Mouse (Mus musculus) heart, adult 9 months (tissue): ENCODE data around the gene Dolk.

ENCODE experiments used
- DNase-seq, 2 experiments: peaks; one replicate each; pipeline ENCODE4 v3.0.0; 2022; ENCODE audit warnings: low spot score in 2 of 2

The Dolk gene

DNA sequence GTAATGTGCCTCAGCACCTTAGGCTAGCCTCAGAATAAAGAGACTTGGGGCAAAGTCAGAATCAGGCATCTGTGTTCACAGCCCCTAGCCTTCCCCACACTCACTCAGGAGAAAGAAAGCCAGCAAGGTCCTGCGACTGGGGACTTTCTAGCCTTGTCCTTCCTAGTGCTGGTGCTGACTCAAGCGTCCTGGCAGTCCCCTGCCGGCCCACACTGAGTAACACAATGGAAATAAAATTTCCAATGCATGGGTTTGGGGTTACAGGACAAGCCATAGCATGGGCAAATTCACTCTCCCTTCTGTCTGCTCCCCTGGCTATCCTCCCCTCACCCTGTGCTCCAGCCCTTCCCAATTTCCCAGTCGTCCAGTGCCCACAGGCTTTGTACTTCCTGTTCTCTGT is 17.8 kb downstream of the Dolk start:
- no peak for DNase-seq

GRCm38 (mm10) chr2:30267466-30267865 is 18.7 kb downstream of the Dolk start:
- no peak for DNase-seq

GRCm38 (mm10) chr2:30266392-30266941 is 19.7 kb downstream of the Dolk start:
- peak; percentile 82 to 86 for DNase-seq

GRCm38 (mm10) chr2:30265767-30266253 is 20.3 kb downstream of the Dolk start, which contains the start of gene Phyhd1:
Gene Phyhd1 (plus strand): TSS chr2:30266203.
- DNase-seq = peak; percentile 93 to 94

DNA sequence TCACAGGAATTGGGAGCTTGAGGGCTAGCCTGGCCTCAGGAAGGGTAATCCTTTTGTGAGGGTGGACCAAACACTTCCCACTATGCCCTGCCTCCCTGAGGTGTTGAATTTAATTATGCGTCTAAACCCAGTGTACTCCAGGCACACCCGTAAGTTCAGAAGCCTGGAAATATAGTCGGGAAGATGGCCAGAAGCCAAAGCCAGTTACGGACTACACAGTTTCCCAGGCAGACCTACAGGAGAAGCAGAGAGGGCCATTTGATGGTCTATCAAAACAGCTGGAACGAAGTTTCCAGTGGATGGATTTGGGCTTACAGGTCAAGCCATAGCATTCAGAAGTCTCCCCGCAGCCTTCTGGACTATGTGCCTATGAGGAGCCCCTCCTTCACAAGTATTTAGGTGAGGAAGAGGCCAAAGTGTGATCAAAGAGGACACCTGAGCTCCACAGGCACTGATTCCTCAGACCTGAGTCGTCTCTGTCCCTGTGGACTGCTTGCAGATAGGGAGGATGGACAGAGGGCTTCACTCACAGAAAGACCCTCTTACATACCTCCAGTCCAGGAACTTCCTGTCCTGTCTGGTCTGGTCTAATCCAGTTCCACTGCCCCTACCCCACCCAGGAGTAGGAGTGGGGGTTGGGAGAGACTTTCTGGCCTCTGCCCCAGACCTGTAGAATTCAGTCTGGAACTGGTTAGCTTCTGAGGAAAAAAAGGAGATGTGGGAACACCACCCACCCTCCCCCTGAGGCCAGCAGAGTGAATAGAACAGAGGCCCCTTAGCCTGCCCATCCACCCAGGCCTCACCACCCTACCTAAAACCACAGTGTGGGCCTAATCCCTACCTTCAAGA is 21.2 kb downstream of the Dolk start:
- no peak for DNase-seq

GRCm38 (mm10) chr2:30263811-30264210 is 22.3 kb downstream of the Dolk start:
- no peak for DNase-seq

DNA sequence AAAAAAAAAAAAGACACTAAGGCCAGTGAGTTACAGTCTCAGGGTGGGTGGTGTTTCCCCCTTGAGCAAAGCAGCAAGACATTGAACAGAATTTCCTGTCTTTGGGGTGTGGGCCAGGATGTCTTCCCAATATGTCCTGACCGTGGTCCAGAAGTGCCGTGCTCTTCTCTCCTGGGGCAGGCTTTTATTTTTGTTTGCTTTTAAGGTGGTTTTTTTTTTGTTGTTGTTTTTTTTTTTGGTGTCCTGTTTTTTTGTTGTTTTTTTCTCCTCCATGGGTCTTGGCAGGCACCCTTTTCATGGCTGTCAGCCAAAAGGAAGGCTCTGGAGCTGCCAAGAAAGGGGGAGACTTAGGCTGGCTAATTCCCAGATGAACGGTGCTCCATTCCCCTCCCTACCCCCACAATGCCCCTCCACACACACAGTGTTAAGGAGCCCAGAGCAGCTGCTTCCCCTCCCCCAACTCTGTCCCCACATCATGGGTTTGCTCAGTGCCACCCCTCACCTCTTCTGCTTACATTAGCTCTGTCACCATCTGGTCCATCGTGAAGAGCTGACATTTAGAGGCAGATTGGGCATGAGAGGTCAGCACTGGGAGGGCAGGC is 23.2 kb downstream of the Dolk start:
- DNase-seq = peak; percentile 66 to 74

- peak in 1 of 2 experiments; percentile 4 for DNase-seq
Observed at GRCm38 (mm10) chr2:30261921-30262839, 24.0 kb downstream of the Dolk start.

GRCm38 (mm10) chr2:30261064-30261736 is 24.9 kb downstream of the Dolk start:
- peak in 1 of 2 experiments; percentile 8 for DNase-seq

DNA sequence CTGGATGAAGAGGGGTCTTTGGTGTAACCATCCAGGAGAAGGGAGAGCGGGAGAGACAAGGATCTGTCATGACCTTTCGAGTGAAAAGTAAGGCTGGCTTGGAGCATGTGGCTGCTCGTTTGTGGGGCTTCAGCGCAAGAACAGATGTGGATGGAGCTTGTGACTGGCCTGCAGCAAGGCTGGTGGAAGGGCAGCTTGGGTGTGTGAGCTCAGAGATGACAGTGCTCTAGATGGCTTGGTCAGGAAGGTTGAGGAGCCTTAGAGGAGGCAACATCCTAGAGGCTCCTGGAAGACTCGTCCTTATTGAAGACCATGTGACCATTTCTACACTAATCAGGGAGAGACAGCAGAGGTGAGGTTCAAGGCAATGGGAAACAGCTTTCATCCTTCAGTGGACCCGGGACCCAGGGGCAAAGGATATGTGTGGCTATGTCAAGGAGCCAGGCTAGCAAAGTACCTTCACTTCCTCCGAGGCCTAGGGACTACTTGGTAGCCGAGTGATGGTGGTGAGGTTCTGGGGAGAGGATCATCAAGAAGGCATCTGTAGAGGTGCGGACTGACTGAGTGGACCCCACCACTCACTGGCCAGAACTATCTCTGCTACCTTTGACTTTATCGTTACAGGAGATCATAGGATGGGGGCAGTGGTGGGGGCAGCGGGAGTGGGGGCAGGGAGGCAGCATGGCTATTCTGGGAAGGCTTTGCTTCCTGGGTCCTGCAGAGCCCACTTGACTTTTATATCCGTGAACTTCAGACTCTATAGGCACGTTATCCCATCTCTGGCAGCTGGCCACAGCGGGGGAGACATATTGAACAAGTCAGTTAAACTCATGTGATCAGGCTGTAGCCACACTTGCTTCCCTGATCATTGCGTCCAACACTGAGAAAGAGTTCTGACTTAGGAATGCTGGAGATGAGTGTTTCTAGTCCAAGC is 26.7 kb downstream of the Dolk start:
- DNase-seq = no peak

DNA sequence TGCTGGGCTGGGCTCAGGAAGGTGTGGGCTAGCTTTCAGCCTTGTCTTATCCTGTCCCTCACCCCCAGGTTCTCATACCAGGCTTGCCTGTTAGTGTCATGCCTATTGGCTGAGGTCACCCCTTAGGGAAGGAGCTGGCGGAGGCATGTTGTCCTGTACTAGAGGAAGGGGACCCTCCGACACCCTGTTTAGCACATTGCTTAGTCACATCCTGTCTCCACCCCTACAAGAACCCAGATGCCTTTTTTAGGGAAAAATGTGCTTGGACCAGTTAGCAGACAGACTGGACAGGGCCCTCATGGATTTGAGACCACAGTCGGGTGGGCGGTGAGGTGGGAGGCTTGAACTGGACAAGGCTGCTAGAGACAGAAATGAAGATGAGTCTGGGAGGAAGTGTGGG is 27.5 kb downstream of the Dolk start:
- peak; percentile 89 to 96 for DNase-seq

DNA sequence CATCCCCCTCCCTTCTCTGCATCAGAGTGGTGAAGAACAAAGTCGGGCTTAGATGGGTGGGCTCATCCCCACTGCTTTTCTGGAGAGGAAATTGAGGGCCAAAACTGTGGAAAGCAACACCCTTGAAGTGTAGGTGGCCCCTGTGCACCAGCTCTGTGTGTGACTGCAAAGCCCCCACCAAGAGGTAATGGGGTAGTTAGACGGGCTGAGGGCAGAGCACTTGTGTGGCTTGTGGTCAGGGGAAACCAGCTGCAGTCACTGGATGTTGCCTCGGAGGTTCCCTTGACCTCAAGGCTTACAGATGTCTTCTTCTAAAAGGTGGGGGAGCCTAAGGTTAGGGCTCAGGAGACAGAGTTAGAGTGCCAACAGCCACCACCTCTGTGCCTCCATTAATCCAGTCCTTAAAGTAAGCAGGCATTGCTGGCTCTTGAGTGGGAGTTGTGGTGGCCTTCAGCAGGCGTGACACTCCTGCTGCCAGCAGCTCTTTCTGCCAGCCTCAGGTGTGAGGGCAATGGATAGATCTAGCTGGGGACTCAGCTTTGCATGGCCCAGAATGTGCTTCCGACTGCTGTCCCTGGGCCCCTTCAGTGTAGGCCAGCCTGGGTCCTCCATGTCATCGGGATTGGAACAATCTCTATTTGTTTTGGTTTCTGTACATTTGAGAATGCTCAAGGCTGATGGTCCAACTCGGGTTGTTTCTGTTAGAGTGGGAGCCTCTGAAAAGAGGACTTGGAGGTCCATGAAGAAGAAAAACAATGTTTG is 28.3 kb downstream of the Dolk start:
- no peak for DNase-seq

- DNase-seq = no peak
Observed at GRCm38 (mm10) chr2:30256616-30257350, 29.4 kb downstream of the Dolk start.

- no peak for DNase-seq
Observed at GRCm38 (mm10) chr2:30255631-30256395, 30.3 kb downstream of the Dolk start.

- DNase-seq = peak in 1 of 2 experiments; percentile 21
Observed at GRCm38 (mm10) chr2:30253809-30254208, 32.3 kb downstream of the Dolk start.

GRCm38 (mm10) chr2:30252521-30252920 is 33.6 kb downstream of the Dolk start:
- DNase-seq = no peak

- DNase-seq = peak in 1 of 2 experiments; percentile 51
Observed at GRCm38 (mm10) chr2:30251417-30252104, 34.6 kb downstream of the Dolk start.
